Mouse (Mus musculus) Muller cell, postnatal 12 days (primary cell): Measurements from ENCODE around the gene Map2k1.

Source experiments
- DNase-seq: peaks from one replicate; pipeline ENCODE4 v3.0.0-alpha.2; 2015; ENCODE audit errors: inconsistent ontology term

The Map2k1 gene

GRCm38 (mm10) chr9:64249371-64249770 is 4.1 kb downstream of the Map2k1 start:
- DNase-seq = no peak

GRCm38 (mm10) chr9:64242381-64242831 is 11.0 kb downstream of the Map2k1 start:
- no peak for DNase-seq

GRCm38 (mm10) chr9:64240681-64241080 is 12.8 kb downstream of the Map2k1 start:
- DNase-seq = no peak

DNA sequence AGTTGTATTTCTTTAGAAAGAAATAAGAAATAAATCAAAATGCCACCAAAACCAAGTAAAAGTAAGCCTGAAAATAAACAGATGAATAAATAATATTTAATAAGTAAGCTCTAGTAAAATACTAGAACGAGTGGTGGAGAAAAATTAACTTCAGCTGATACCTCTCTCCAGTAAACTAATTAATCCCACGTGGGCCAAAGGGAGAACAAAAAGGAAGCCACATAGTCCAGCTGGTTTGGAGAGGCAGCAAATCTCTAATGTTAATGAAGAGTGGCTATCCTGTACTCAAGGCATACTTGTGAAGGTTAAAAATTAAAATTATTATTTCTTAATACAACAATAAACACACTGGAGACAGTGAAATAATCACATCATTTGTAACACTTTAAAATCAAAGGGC is 13.3 kb downstream of the Map2k1 start:
- no peak for DNase-seq

DNA sequence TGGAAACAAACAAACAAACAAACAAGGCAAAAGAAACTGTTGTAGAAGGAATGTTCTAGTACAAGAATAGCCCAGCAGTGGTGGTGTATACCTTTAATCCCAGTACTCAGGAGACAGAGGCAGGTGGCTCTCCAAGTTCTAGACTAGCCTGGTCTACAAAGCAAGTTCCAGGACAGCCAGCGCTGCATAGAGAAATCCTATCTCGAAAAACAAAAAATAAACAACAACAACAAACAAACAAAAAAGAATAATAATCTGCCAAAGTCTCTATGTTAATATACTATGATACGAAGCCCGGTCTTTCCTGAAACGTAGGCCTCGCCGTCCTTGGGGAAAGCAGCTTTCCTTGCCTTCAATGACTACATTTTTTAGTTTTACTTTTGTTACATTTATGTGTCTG is 17.4 kb downstream of the Map2k1 start:
- no peak for DNase-seq

- DNase-seq = no peak
Measured at GRCm38 (mm10) chr9:64234768-64235435, 18.5 kb downstream of the Map2k1 start, which contains the start of gene Uchl4. Uchl4 (plus strand) TSS chr9:64235201.

- DNase-seq = no peak
Measured at GRCm38 (mm10) chr9:64233656-64234055, 19.8 kb downstream of the Map2k1 start.

GRCm38 (mm10) chr9:64232257-64232957 is 21.0 kb downstream of the Map2k1 start:
- DNase-seq = peak; percentile 63

DNA sequence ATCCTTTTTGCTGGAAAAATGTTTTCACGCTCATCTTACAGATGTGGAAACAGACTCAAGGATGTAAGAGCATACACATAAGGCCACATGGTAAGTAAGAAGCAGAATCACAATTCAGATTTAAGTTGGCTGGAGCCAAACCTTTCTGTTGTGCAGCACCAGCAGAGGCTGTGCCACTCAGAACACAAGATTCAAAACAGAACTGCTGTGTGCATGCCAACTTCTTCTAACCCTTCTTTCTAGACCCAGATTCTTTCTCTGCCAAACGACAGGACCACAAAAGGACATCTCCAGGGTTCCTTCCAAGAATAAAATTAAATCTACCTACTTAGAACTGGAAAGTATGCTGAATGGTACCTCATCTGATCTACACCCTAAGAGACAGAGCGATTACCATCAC is 21.8 kb downstream of the Map2k1 start:
- no peak for DNase-seq

GRCm38 (mm10) chr9:64231171-64231570 is 22.3 kb downstream of the Map2k1 start:
- DNase-seq = no peak

DNA sequence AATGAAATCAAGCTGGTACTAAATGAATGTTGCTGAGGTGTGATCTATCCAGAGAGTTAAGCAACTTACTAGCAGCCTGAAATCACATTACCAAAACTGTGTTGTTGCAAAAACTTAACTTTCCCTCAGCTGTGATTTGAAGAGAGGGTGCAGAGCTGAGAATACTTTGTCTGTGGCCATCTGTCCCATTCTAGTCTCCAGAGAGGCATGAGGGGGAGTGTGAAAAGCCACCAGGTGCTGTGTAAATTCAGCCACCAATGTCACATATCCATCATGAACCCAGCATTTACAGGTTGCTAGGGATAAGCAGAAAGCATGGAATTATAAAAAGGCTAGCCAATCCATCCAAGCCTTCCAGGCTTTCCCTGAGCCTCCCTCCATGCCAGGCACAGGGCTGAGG is 24.5 kb downstream of the Map2k1 start:
- DNase-seq = no peak

DNA sequence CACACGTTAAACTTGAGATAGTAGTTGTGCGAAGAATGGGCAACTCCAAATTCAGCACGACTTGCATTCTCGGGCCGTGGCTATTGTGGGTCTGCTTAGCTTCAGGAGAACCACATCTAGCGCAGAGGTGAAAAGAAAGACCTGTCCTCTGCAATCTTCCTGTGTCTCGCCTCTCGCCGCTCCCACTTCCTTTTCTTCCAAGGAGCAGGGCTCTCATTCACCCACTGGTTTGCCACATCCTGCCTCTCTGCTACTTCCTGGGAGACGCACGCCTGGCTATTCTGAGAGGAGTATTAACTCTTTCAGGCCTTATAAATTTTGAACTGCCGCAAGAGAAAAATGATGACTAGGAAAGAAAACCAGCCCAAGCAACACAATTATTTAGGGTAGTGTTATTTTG is 25.7 kb downstream of the Map2k1 start:
- no peak for DNase-seq

DNA sequence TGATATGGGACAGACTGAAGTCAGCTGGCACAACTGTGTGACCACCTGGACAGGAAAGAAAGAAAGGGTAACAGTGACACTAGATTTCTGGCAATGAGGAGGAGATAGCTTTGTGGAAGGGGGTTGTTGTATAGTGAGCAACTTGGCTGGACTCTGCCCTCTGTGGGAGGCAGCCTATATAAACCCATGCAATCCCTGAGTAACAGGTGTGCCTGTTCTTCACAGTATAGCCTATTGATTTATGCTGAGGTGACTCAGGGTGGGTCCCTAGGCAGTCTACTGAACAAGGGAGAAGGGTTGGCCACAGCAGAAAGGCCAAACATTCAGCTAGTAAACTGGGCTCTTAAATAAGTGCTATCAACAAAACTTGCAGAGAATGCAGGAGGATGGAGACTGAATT is 27.6 kb downstream of the Map2k1 start:
- no peak for DNase-seq

DNA sequence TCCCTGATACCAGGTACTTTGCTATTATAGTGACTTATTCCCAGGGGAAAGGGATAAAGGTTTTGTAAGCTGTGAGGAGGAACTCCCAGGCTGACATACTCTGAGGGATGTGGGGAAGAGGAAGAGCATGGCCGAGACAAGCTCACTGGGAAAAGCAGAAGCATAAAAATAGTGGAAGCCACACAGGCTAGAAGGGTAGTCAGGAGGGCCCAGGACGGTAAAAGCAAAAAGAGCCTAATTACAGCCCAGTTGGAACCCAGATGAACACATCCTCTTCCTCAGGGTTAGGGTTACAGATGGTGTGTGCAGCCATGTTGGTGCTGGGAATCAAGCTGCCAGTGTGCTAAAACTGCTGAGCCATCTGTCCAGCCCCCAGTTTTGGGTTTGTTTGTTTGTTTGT is 31.3 kb downstream of the Map2k1 start:
- DNase-seq = no peak

- DNase-seq = no peak
Measured at GRCm38 (mm10) chr9:64221480-64221879, 32.0 kb downstream of the Map2k1 start.

DNA sequence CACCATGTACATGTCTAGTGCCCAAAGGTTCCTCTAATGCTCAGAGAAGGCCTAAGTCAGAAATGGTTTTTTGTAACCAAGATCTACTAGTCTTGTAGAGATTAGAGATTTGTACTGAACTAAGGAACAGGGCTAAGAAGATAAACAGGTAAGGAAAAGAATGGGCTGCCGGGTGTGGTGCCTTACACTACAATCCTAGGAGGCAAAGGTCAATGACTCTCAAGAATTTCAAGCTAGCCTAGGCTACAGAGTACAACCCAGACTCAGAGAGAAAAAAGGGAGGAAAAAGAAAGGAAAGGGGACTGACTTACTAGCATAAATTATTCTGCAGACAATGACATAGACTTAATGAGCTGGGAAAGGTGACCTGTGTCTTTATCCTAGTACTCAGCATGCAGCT is 32.8 kb downstream of the Map2k1 start:
- no peak for DNase-seq

DNA sequence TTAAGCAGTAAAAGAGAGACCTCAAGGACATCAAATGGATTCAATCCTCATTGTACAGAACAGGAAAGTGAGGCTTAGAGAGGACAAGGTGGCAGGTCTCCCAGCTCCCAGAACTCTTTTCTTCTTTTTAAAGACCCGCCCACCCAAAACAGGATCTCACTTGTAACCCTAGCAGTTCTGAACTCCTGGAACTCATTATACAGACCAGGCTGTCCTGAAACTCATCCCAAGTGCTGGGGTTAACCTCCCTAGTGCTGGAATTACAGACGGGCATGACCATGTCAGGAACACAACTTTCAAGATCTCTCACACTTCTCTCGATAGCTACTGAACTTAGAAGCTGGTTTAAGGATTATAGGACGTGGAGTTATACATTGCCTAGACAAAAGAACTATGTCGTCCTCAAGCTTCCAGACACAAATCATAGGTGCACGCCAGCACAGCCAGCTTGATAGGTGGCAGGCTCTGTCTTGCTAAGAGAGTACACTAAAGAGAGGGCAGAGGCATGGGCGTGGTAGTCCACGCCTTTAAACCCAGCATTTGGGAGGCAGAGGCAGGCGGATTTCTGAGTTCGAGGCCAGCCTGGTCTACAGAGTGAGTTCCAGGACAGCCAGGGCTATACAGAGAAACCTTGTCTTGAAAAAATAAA is 33.5 kb downstream of the Map2k1 start:
- no peak for DNase-seq

DNA sequence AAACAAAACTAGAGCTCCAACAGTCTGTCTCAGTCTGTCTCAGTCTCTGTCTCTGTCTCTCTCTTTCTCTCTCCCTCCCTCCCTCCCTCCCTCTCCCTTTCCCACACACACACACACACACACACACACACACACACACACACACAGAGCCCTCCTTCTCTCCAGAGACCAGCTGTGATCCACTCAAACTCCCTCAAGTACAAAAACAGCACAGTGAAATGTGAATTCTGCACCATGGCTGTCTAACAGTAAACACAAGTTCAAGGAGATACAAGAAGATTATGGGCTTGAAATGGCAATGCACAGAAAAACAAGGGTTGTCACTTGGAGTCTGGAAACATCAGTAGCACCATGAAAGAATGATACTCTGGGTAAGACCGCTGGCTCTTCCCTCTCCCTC is 34.1 kb downstream of the Map2k1 start:
- DNase-seq = no peak

DNA sequence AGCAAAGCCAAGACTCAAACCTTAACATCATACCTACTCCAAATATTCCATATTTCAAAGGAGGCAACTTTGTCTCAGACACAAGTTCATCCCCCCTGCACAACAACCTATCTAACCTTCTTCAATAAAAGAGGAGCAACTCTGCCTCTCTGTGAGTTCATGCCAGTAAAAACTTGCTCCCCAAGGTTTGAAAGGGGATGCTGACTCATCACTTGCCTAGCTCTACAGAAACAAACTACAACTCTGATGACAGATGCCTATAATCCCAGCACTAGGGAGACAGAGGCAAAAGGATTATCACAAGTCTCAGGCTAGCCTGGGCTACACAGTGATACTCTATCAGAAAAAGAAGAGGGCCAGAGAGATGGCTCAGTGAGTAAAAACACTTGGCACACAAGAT is 35.5 kb downstream of the Map2k1 start:
- DNase-seq = no peak

DNA sequence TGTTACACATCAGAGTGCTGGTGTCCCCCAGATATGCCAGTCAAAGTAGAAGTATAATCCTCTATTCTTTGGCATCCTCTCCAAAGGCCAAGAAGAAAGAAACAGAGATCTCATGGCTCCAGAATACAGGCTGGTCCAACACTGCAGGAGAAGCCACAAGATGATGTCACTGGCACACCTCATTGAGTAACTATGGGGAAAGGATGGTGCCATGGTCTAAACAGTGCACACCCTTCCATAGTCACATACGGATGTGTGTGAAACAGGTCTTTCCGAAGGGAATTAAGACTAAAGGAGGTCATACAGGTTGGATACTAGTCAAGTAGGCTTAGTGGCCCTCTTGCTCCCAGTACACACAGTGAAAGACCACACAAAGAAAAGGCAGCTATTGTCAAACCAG is 36.8 kb downstream of the Map2k1 start:
- peak; percentile 32 for DNase-seq

- DNase-seq = no peak
Measured at GRCm38 (mm10) chr9:64216090-64216489, 37.3 kb downstream of the Map2k1 start.

DNA sequence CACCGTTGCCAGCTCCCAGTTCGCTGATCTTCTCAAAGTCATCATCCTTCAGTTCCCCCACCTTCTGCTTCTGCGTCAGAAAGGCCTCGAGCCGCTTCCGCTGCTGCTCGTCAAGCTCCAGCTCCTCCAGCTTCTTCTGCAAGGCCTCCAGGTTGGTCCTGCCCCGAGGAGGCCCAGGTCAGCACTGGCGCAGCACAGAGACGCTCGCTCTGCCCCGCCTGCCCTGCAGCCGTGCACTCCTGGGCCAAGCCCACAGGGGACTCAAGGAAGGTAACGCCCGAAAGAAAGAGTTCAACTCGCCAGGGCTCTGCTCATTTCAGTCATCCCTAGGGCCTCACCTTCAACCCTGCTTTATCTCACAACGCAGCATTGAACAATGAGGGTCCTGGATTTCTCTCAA is 39.0 kb downstream of the Map2k1 start:
- no peak for DNase-seq

DNA sequence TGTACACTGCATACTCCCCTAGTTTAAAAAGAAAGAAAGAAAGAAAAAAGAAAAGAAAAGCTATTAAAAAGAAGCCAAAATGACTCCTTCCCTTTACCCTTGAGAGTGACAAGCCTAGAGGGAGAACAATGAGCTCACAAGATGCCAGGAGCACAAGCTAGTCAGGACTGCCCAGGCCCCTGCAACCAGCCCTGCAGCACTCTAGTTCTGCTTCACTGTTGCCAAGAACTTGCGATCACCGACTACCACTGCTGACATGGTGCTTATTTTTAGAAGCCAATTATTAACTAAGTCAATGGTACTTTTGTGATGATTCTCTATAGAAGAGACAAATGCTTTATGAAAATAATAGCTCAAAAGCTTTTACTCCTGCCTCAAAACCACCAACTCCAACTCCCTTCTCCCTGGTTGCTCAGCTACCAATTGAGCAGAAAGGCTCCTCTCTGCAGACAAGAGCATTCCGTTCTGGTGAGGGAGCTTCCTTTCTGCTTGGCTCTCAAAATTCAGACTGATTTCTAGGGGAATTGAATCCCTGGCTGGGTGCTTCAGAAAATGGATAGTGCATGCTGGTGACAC is 45.8 kb downstream of the Map2k1 start:
- peak; percentile 88 for DNase-seq
